In the genomic region with DNA sequence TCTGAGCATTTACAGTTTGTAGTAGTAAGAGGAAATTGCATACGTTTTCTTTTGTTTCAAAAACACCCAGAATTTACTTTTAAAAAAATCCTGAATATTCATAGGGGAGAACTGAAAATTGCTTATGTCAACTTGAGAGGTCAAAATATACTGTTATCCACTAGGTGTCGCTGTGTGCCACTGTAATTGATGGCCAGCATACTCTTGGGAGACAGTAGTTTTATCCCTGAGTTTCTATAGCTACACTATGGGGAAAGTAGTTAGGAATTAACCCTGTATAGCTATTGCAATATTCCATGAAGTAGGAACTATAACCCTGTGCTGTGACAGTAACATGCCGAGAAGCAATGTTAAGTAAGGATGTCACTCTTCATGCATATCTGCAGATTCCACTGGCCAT, we compare ENCODE assay signal across 8 mouse cellular contexts. TPM values are rescaled to one million over a fixed set of nuclear protein-coding genes. Genes with fewer than 3 reads are reported as not detected.
DNase-seq lines count a peak whose midpoint lies in the region; ATAC-seq and TF ChIP-seq lines count a peak whose summit lies in the region.

No protein-coding gene starts in this region.

- no peaks in the 10 kb centered on the region for H3K27me3 ChIP-seq in forebrain, embryonic 11.5 days (ENCODE audit: control insufficient read depth, insufficient read depth, low read length)
- no peaks in the 10 kb centered on the region for H3K27me3 ChIP-seq in forebrain, embryonic 10.5 days (ENCODE audit: poor library complexity, severe bottlenecking)
- H3K27me3 ChIP-seq in midbrain, embryonic 11.5 days (ENCODE audit: control insufficient read depth, insufficient read depth, low read length), result no peaks in the 10 kb centered on the region
- H3K27me3 ChIP-seq in midbrain, embryonic 16.5 days (ENCODE audit: control insufficient read depth, insufficient read depth, low read depth, low read length), result no peaks in the 10 kb centered on the region
- H3K27me3 ChIP-seq in forebrain, embryonic 16.5 days (replicated peaks; ENCODE audit: control insufficient read depth, insufficient read depth, low read length), result no peaks in the 10 kb centered on the region
- no peaks in the 10 kb centered on the region for H3K27me3 ChIP-seq in liver, embryonic 14.5 days (ENCODE audit: control insufficient read depth, insufficient read depth, low read length)

- TF ChIP-seq CTCF in bone marrow, adult 2 months (IDR thresholded peaks at IDR 0.05; ENCODE audit: control insufficient read depth, insufficient read depth, low read length), result 0 out of 2 replicates have a peak, but pooled peaks have one; percentile 17
- peak; percentile 64 for TF ChIP-seq CTCF in liver, embryonic 14.5 days (IDR thresholded peaks at IDR 0.05; ENCODE audit: low read depth)

- TF ChIP-seq POLR2A in bone marrow, adult 2 months (IDR thresholded peaks at IDR 0.05; ENCODE audit: borderline replicate concordance, control insufficient read depth, low read depth, low read length), result no peak

- H3K9me3 ChIP-seq in forebrain, embryonic 11.5 days (ENCODE audit: control insufficient read depth, low read length), result no peaks in the 10 kb centered on the region
- no peaks in the 10 kb centered on the region for H3K9me3 ChIP-seq in forebrain, embryonic 10.5 days
- H3K9me3 ChIP-seq in midbrain, embryonic 11.5 days (ENCODE audit: control insufficient read depth, low read length), result no peaks in the 10 kb centered on the region
- no peaks in the 10 kb centered on the region for H3K9me3 ChIP-seq in midbrain, embryonic 16.5 days (replicated peaks; ENCODE audit: control insufficient read depth, low read length, poor library complexity, severe bottlenecking)
- H3K9me3 ChIP-seq in forebrain, embryonic 16.5 days (ENCODE audit: control insufficient read depth, low read length), result no peaks in the 10 kb centered on the region
- H3K9me3 ChIP-seq in liver, embryonic 14.5 days (ENCODE audit: control insufficient read depth, low read length), result no peaks in the 10 kb centered on the region

- ATAC-seq in forebrain, embryonic 11.5 days (replicated peaks; ENCODE audit: low FRiP score), result peak; percentile 65; the same call in 1 of the 2 replicates
- peak; percentile 66; the same call in 1 of the 2 replicates for ATAC-seq in midbrain, embryonic 11.5 days (ENCODE audit: low FRiP score)
- no peak for ATAC-seq in midbrain, embryonic 16.5 days
- peak; percentile 43; the same call in 1 of the 2 replicates for ATAC-seq in forebrain, embryonic 16.5 days
- no peak for ATAC-seq in liver, embryonic 14.5 days (ENCODE audit: insufficient read depth)

- no peak for TF ChIP-seq EP300 in liver, embryonic 14.5 days (IDR thresholded peaks at IDR 0.05; ENCODE audit: low read depth)

- H3K27ac ChIP-seq in forebrain, embryonic 11.5 days (ENCODE audit: low read depth, low read length), result no peak overlapping the region
- no peak overlapping the region for H3K27ac ChIP-seq in forebrain, embryonic 10.5 days
- H3K27ac ChIP-seq in midbrain, embryonic 11.5 days (ENCODE audit: low read depth, low read length), result no peak overlapping the region
- H3K27ac ChIP-seq in midbrain, embryonic 16.5 days (ENCODE audit: low read length), result no peak overlapping the region
- no peak overlapping the region for H3K27ac ChIP-seq in bone marrow, adult 2 months (ENCODE audit: control insufficient read depth, insufficient read depth, low read depth, low read length, poor library complexity)
- H3K27ac ChIP-seq in forebrain, embryonic 16.5 days (ENCODE audit: low read length), result no peak overlapping the region
- H3K27ac ChIP-seq in liver, embryonic 14.5 days, result no peak overlapping the region

- H3K4me2 ChIP-seq in forebrain, embryonic 11.5 days (ENCODE audit: low read depth, low read length, severe bottlenecking), result no peak overlapping the region
- H3K4me2 ChIP-seq in midbrain, embryonic 11.5 days, result no peak overlapping the region
- no peak overlapping the region for H3K4me2 ChIP-seq in midbrain, embryonic 16.5 days (ENCODE audit: low read length)
- no peak overlapping the region for H3K4me2 ChIP-seq in forebrain, embryonic 16.5 days (ENCODE audit: low read length)
- no peak overlapping the region for H3K4me2 ChIP-seq in liver, embryonic 14.5 days (ENCODE audit: low read depth)

- peak; percentile 56 for DNase-seq in forebrain, embryonic 11.5 days (ENCODE audit: low spot score)
- no peak for DNase-seq in forebrain, embryonic 10.5 days (ENCODE audit: extremely low spot score, low spot score)
- DNase-seq in midbrain, embryonic 11.5 days (ENCODE audit: low spot score, missing footprints), result peak; percentile 96
- peak; percentile 11 to 22 (median 18) for DNase-seq in liver, embryonic 14.5 days (ENCODE audit: low read depth in 3 of 3, low spot score in 3 of 3)
- DNase-seq in right cerebral cortex, postnatal 10 days (ENCODE audit: low spot score in 2 of 2), result peak; percentile 40 to 58

- H3K4me1 ChIP-seq in forebrain, embryonic 11.5 days (replicated peaks; ENCODE audit: control insufficient read depth, insufficient read depth, low read length), result no peaks in the 10 kb centered on the region
- H3K4me1 ChIP-seq in forebrain, embryonic 10.5 days, result no peaks in the 10 kb centered on the region
- no peaks in the 10 kb centered on the region for H3K4me1 ChIP-seq in midbrain, embryonic 11.5 days (ENCODE audit: control insufficient read depth, insufficient read depth, low read length)
- no peaks in the 10 kb centered on the region for H3K4me1 ChIP-seq in midbrain, embryonic 16.5 days (ENCODE audit: control insufficient read depth, insufficient read depth, low read length)
- H3K4me1 ChIP-seq in bone marrow, adult 2 months (ENCODE audit: control insufficient read depth, insufficient read depth, low read length), result no peaks in the 10 kb centered on the region
- H3K4me1 ChIP-seq in forebrain, embryonic 16.5 days (replicated peaks; ENCODE audit: control insufficient read depth, insufficient read depth, low read length), result no peaks in the 10 kb centered on the region
- H3K4me1 ChIP-seq in liver, embryonic 14.5 days (replicated peaks; ENCODE audit: control insufficient read depth in 2 of 2, insufficient read depth in 2 of 2, low read length in 1 of 2), result no peaks in the 10 kb centered on the region

- no peaks in the 10 kb centered on the region for H3K36me3 ChIP-seq in forebrain, embryonic 11.5 days (ENCODE audit: control insufficient read depth, insufficient read depth, low read length)
- H3K36me3 ChIP-seq in forebrain, embryonic 10.5 days (replicated peaks), result no peaks in the 10 kb centered on the region
- no peaks in the 10 kb centered on the region for H3K36me3 ChIP-seq in midbrain, embryonic 11.5 days (ENCODE audit: control insufficient read depth, insufficient read depth, low read length)
- H3K36me3 ChIP-seq in midbrain, embryonic 16.5 days (ENCODE audit: control insufficient read depth, insufficient read depth, low read length), result no peaks in the 10 kb centered on the region
- H3K36me3 ChIP-seq in forebrain, embryonic 16.5 days (ENCODE audit: control insufficient read depth, insufficient read depth), result no peaks in the 10 kb centered on the region
- no peaks in the 10 kb centered on the region for H3K36me3 ChIP-seq in liver, embryonic 14.5 days (replicated peaks; ENCODE audit: control insufficient read depth, insufficient read depth, low read depth)

- no peak overlapping the region for H3K9ac ChIP-seq in forebrain, embryonic 11.5 days (ENCODE audit: low read length)
- H3K9ac ChIP-seq in midbrain, embryonic 11.5 days (ENCODE audit: low read length), result no peak overlapping the region
- H3K9ac ChIP-seq in midbrain, embryonic 16.5 days (ENCODE audit: low read depth, low read length), result no peak overlapping the region
- no peak overlapping the region for H3K9ac ChIP-seq in forebrain, embryonic 16.5 days (replicated peaks; ENCODE audit: low read depth, low read length)
- H3K9ac ChIP-seq in liver, embryonic 14.5 days (replicated peaks), result no peak overlapping the region

- 27% methylated on average over 3 of the region's 3 CpGs for WGBS in forebrain, embryonic 11.5 days
- 32% methylated on average over 3 of the region's 3 CpGs for WGBS in forebrain, embryonic 10.5 days
- whole genome bisulfite sequencing in midbrain, embryonic 11.5 days, result 30% methylated on average over 3 of the region's 3 CpGs
- WGBS in midbrain, embryonic 16.5 days, result 32% methylated on average over 3 of the region's 3 CpGs
- 30% methylated on average over 3 of the region's 3 CpGs for WGBS in bone marrow, adult 2 months
- 28% methylated on average over 3 of the region's 3 CpGs for WGBS in forebrain, embryonic 16.5 days
- WGBS in liver, embryonic 14.5 days (ENCODE audit: insufficient replicate concordance), result 26% methylated on average over 3 of the region's 3 CpGs

- no peak overlapping the region for H3K4me3 ChIP-seq in forebrain, embryonic 11.5 days (ENCODE audit: low read depth, low read length)
- no peak overlapping the region for H3K4me3 ChIP-seq in forebrain, embryonic 10.5 days
- H3K4me3 ChIP-seq in midbrain, embryonic 11.5 days (ENCODE audit: low read depth, low read length), result no peak overlapping the region
- H3K4me3 ChIP-seq in midbrain, embryonic 16.5 days (ENCODE audit: low read depth, low read length), result no peak overlapping the region
- no peak overlapping the region for H3K4me3 ChIP-seq in bone marrow, adult 2 months (replicated peaks; ENCODE audit: control insufficient read depth, low read depth, low read length)
- H3K4me3 ChIP-seq in forebrain, embryonic 16.5 days (replicated peaks; ENCODE audit: low read length), result no peak overlapping the region
- H3K4me3 ChIP-seq in liver, embryonic 14.5 days (ENCODE audit: insufficient read depth in 1 of 2, low read depth in 2 of 2, low read length in 2 of 2), result no peak overlapping the region

RNA-seq across cellular contexts. Expression of a gene that starts 20.5 kb away (rescaled TPM):
- 1.3 and 2.0 TPM in 2 replicates for polyA plus RNA-seq in forebrain, embryonic 11.5 days (2014; fragmentation: Nextera tagmentation; extraction: Ambion mirVana)
- 0.17 and 0.38 TPM in 2 replicates for polyA plus RNA-seq in forebrain, embryonic 10.5 days (2016; fragmentation: Nextera tagmentation; extraction: Ambion mirVana)
- polyA plus RNA-seq in midbrain, embryonic 11.5 days (2014; fragmentation: Nextera tagmentation; extraction: Ambion mirVana), result 4.1 and 4.7 TPM in 2 replicates
- 0.79 and 1.5 TPM in 2 replicates for polyA plus RNA-seq in midbrain, embryonic 16.5 days (2015; fragmentation: Nextera tagmentation; extraction: Ambion mirVana)
- polyA plus RNA-seq in bone marrow, adult 2 months (2011; ENCODE audit: insufficient read depth, insufficient read length, low replicate concordance, missing spikeins), result 0.65 TPM in 1 of 2 replicates, not detected in the other
- 0.86 and 0.91 TPM in 2 replicates for polyA plus RNA-seq in forebrain, embryonic 16.5 days (2015; fragmentation: Nextera tagmentation; extraction: Ambion mirVana)
- polyA plus RNA-seq in liver, embryonic 14.5 days (2012; rRNA removed), result not detected in 2 replicates
- not detected in 2 replicates for polyA plus RNA-seq in liver, embryonic 14.5 days (2014; fragmentation: Nextera tagmentation; extraction: Ambion mirVana)

RNA-seq across cellular contexts. Expression of a gene that starts 51.4 kb away (rescaled TPM):
- not detected in 2 replicates for polyA plus RNA-seq in forebrain, embryonic 11.5 days (2014; fragmentation: Nextera tagmentation; extraction: Ambion mirVana)
- not detected in 2 replicates for polyA plus RNA-seq in forebrain, embryonic 10.5 days (2016; fragmentation: Nextera tagmentation; extraction: Ambion mirVana)
- not detected in 2 replicates for polyA plus RNA-seq in midbrain, embryonic 11.5 days (2014; fragmentation: Nextera tagmentation; extraction: Ambion mirVana)
- not detected in 2 replicates for polyA plus RNA-seq in midbrain, embryonic 16.5 days (2015; fragmentation: Nextera tagmentation; extraction: Ambion mirVana)
- 1.1 TPM in 1 of 2 replicates, not detected in the other for polyA plus RNA-seq in bone marrow, adult 2 months (2011; ENCODE audit: insufficient read depth, insufficient read length, low replicate concordance, missing spikeins)
- polyA plus RNA-seq in forebrain, embryonic 16.5 days (2015; fragmentation: Nextera tagmentation; extraction: Ambion mirVana), result not detected in 2 replicates
- polyA plus RNA-seq in liver, embryonic 14.5 days (2012; rRNA removed), result 0.08 and 0.20 TPM in 2 replicates
- polyA plus RNA-seq in liver, embryonic 14.5 days (2014; fragmentation: Nextera tagmentation; extraction: Ambion mirVana), result 0.38 and 0.71 TPM in 2 replicates

Comparison
In these comparisons a context has a peak if more than half of its experiments do, and no peak if none do; other contexts are left out.
1. ATAC-seq: peak in forebrain, embryonic 11.5 days (single experiment), midbrain, embryonic 11.5 days (single experiment) and forebrain, embryonic 16.5 days (single experiment); none in midbrain, embryonic 16.5 days (single experiment) and liver, embryonic 14.5 days (single experiment).